Mouse (Mus musculus) megakaryocyte, adult 5-6 weeks (primary cell): ENCODE measurements at regions not wholly inside any gene's neighbourhood (a gene's known extent, or its start where the extent isn't known, plus 50 kb on each side); places are given as distances from the start of the nearest gene placed in this dataset.
A peak's percentile ranks its signal among the peaks of the same experiment; 100 is the strongest.
"Not testable (repeated sequence)": the region's sequence is repeated elsewhere in the genome, so short reads cannot be mapped to it uniquely, and the experiment has no call there.

Experiments used
- ATAC-seq: 2 replicates; pipeline ENCODE4 v1.8.0; 2016; ENCODE audit warnings: mild to moderate bottlenecking, inconsistent platforms; ENCODE audit not compliant: poor library complexity, severe bottlenecking

DNA sequence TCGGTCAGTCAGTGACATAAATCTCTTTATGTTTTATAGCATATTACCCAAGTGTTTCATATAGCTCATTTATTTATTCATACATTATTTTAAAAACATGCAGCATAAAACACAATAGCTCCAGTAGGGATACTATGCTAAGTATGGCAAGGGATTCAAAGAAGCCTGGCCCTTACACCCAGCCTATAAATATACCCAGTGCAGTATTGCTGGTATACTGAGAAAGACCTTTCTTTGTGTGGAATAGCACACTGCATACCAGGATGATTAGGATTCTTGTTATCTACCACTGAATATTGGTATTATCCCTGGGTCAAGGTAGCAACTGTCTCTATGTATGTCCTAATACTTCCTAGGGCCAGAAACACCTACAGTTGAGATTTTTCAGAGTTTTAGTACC is 389.4 kb downstream of the 1190002N15Rik start:
- ATAC-seq = no peak

GRCm38 (mm10) chr9:94146787-94147186 is 391.1 kb downstream of the 1190002N15Rik start:
- ATAC-seq = no peak

GRCm38 (mm10) chr9:94136444-94136843 is 401.4 kb downstream of the 1190002N15Rik start:
- no peak for ATAC-seq

DNA sequence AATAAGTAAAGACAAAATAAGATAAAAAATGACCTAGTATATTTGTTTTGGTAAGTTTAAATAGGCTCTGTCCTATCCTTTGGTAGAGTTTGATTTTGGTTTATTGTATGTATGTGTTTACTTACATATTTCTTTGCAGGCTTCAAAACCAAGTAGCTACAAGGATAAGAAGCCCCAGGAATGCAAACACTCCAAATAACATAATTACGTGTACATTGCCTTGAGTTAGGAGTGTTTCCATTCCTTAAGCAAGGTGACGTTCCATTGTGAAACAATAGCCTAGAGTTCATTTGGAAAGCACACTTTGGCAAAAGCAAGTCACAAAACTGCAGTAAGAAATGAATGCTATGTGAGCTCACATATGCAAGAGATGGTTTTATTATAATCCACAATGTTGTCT is 404.2 kb downstream of the 1190002N15Rik start:
- no peak for ATAC-seq

DNA sequence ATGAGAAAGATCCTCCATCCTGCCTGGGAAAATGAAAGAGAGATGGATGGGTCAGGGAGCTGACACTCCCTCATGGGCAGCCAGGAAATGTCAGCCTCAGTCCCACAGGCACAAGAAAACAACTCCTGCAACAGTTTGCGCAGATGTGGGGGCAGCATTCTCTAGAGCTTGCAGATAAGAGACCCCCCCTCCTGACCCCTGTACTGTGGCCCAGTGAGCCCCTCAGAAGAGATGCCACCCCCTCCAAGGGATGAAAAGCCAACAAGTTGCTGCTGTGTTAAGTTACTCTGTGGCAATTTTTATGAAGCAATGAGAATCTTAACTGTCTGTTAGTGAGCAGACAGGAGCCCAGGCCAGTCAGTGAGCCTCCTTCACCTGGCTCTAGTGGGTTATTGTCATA is 406.5 kb downstream of the 1190002N15Rik start:
- ATAC-seq = no peak

DNA sequence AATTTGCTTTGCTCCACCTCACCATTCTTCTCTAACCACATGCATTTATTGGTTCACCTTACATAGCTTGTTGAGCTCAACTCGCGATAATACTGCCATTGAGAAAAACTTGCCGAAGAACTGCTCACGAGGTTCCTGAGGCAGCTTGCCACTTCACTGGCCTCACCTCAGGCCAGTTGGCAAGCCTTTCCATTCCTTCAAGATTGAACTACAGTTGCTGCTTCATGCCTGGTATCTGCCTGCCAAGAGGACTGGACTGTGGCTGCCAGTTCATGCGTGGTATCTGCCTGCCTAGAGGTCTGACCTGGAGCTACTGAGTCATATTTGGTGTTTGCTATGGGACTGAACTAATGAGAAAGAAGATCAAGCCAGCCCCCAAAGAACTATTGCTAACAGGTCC is 420.9 kb downstream of the 1190002N15Rik start:
- ATAC-seq = no peak

GRCm38 (mm10) chr9:94107701-94108100 is 430.2 kb downstream of the 1190002N15Rik start:
- ATAC-seq = not testable (repeated sequence)

- no peak for ATAC-seq
These were observed 433.2 kb downstream of the 1190002N15Rik start for GRCm38 (mm10) chr9:94104669-94105068.

DNA sequence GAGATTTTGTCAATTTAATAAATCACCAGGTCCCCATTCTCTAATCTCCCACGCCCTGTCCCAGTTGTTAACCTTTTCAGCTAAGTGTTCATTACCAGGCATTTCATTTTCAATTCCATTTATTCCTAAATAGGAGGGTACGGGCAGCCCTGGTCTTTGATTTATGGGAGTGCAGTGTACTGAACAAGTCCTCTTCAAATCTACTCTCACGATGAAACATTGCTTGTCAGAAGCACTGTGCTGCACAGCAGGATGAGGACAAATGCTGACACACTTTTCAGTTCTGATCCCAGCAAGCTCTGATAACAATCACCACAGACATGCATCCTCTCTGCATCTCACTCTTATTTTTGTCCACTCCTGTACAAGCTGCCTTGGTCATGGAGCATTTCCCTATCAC is 435.9 kb downstream of the 1190002N15Rik start:
- no peak for ATAC-seq

DNA sequence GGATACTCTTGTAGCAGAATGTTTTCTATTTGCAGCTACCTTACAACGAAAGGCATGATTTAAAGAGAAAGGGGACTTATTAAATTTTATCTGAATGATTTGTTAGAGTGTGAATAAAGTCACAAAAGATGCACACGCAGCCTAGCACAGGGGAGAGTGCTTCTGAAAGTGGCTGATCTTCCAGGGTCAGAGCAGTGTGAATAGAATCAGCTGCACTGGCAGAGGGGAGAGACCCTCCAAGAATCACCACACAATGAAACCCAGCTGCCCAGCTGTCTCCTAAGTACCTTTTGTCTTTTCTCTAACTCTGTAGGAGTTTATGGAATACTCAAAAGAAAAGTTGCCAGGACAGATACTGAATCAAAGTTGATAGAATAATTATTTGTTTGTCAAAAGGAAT is 443.1 kb downstream of the 1190002N15Rik start:
- ATAC-seq = no peak

DNA sequence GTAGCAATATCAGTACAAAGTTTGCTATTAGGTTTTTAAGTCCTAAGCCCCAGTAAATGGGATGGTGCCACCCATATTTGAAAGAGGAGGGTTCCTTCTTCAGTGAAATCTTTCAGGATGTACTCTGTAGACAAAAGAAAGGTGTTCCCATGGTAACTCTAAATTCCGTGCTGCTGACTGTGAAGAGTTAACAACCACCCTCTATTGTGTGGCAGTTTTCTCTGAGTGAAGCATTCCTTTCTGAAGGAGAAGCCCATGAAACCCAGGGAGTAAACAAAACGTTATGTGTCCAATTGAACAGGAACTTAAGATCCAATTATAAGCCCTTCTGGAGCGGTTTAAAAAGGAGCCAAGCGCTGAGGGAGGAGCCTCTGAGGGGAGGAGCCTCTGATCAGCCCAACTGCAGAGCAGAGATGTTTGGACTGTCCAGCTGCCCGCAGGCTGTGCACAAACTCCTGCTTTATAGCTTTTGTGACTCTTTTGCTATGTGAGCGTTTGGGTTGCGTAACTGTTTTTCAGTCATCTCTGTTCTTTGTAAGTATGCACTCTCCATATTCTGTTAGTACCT is 446.1 kb downstream of the 1190002N15Rik start:
- no peak for ATAC-seq

DNA sequence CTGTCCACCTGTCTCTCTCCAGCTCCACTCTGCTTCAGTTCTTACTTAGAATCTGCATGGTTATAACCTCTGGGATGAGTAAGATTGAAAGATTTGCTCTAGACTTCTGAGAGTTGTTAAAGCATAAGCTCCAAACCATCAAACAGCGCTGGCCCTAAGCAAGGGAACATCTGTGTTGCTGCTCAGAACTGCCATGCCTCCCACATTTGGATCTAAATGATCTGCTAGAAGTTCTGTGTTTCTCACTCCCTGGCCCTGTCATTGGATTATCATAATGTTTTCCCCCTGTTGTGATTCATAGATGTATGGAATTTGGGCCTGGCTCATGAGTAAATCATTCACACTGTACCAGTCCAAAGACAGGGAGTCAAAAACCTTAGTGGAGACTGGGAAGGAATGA is 448.1 kb downstream of the 1190002N15Rik start:
- ATAC-seq = no peak

GRCm38 (mm10) chr9:94083629-94084411 is 454.1 kb downstream of the 1190002N15Rik start:
- ATAC-seq = no peak

DNA sequence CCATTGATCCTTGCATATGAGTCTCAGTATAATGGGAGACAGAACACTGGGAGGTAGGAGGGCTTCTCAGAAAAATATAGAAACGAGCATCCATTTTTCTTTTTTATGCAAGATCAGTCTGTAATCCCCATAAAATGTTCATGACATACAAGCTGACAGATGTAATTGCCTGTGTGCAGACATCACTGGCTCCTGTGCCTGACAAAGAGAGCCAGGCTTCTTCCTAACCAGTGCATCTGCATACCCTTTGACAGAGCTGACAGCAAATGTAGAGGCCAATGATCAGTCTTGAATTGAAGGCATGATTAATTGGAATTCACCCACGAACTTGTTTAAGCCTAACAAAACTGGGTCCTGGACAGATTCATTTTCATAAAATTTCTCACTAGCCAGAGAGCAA is 463.0 kb downstream of the 1190002N15Rik start:
- ATAC-seq = no peak

GRCm38 (mm10) chr9:94067121-94067520 is 470.8 kb downstream of the 1190002N15Rik start:
- no peak for ATAC-seq

GRCm38 (mm10) chr9:94053229-94053628 is 484.7 kb downstream of the 1190002N15Rik start:
- no peak for ATAC-seq

GRCm38 (mm10) chr9:94047845-94048244 is 490.0 kb downstream of the 1190002N15Rik start:
- no peak for ATAC-seq

DNA sequence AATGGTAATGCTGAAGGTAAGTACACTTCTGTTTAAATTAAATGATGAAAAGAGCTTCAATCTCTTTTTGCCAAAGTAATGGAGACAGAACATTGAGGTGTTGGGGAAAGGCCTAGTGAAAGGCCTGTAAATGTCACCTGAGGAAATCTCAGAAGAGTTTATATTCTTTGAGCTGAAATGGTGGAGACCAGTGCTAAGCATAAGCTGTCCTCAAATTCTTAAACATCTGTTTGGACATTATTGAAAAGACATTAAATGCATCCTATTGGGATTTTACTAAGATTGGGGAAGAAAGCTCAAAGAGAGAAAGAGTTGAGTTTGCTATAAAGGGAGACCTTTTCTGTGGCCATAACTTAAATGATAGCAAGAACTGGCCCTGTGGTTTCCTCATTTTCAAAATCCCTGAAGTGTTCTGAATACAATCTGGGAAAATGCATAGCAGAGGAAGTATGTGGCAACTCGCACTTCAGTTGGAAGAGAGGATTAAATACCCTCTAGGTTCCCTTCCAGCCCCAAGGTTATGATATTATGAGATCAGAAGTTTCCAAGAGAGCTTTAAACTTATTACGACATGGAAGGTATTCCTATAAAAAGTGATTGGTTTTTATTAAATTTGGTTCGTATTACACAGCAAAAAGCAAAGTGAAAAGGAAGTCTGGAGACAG is 492.3 kb downstream of the 1190002N15Rik start:
- ATAC-seq = no peak

DNA sequence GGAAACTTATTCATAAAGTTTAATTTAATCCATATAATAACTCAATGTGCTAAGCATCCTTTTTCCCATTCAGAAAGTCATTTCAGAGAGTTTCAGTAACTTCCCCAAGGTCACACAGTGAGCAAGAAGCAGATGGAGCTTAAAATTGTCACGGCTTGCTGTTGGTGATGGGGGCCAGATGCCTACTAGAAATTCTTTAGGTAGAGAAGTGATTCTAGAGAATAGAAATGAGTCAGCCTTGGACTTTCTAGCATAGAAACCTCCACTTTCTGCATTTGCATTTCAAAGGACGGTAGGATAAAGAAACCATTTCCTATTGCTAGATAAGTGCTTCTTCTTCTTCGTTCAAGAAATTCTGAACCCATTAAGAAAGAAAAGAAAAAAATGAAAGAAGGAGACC is 514.1 kb downstream of the 1190002N15Rik start:
- ATAC-seq = no peak

DNA sequence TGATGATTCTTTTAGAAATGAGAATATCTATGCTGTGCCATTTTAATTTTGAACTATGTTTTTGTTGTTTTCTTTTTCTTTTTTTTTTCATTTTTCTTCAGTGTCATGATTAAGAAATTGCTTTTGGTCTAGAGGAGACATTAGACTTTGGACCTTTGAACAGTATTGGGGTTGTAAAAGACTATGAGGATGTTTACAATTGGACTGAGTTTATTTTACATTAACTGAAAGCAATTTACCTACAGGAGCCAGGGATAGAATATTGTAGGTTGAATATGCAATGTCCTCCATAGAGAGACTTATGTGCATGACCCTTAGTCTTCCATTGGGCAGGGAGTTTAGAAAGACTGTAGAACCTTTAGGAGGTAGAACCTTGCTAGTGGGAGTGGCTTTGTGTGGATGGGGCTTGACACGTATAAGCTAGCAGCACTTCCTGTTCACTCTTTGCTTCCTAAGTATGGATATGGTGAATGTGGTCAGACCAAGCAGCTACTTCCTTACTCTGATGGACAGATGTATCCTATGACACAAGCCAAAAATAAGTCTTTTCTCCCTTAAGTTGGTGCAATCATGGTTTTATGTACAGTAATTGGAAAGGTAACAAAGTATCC is 516.5 kb downstream of the 1190002N15Rik start:
- peak; percentile 35; the same call in 1 of the 2 replicates for ATAC-seq

GRCm38 (mm10) chr9:94016747-94017487 is 521.0 kb downstream of the 1190002N15Rik start:
- no peak for ATAC-seq
